Mouse (Mus musculus) testis, adult 2 months (tissue): ENCODE results near the gene 6430550D23Rik.

Experiments used
- CTCF ChIP-seq: fragments of 200-500 bp; IDR thresholded peaks from 2 replicates; pipeline ENCODE4 v1.5.1; 2012; ENCODE audit warnings: low read depth, mild to moderate bottlenecking, inconsistent platforms, low read length, moderate library complexity; ENCODE audit not compliant: control insufficient read depth, insufficient read depth, insufficient replicate concordance
- POLR2A ChIP-seq: fragments of 200-500 bp; IDR thresholded peaks from 2 replicates; pipeline ENCODE4 v1.6.1; 2012; ENCODE audit warnings: low read depth, mild to moderate bottlenecking, inconsistent platforms, low read length, moderate library complexity; ENCODE audit not compliant: control insufficient read depth

- TF ChIP-seq CTCF (no peak), POLR2A (no peak)
Observed at GRCm38 (mm10) chr2:156047929-156048328, 40.2 kb upstream of the 6430550D23Rik start.
